Mouse (Mus musculus): ENCODE measurements around the gene Gm29133. TPM values are rescaled to one million over a fixed set of nuclear protein-coding genes. Genes with fewer than 3 reads are reported as not detected.

Gm29133 gene
- polyA plus RNA-seq, 1 experiment from 2014 or later = not detected

GRCm38 (mm10) chr3:75823934-75824333 lies 75.9 kb downstream of the Gm29133 start:
- WGBS = 73% methylated on average over 1 of the region's 1 CpGs
- Histone ChIP-seq H3K27me3 (replicated peaks) (no peaks in the 10 kb centered on the region), H3K4me2 (replicated peaks) (no peak overlapping the region), H3K9ac (no peak overlapping the region), H3K36me3 (no peaks in the 10 kb centered on the region), H3K4me1 (replicated peaks) (no peaks in the 10 kb centered on the region), H3K4me3 (replicated peaks) (no peak overlapping the region), H3K27ac (no peak overlapping the region), H3K9me3 (no peaks in the 10 kb centered on the region)
- no peak for ATAC-seq

- no peak overlapping the region for H3K27ac ChIP-seq
- H3K4me3 ChIP-seq (replicated peaks) = no peak overlapping the region
- H3K4me2 ChIP-seq (replicated peaks) = no peak overlapping the region
- no peaks in the 10 kb centered on the region for H3K4me1 ChIP-seq (replicated peaks)
- no peak overlapping the region for H3K9ac ChIP-seq
- H3K36me3 ChIP-seq = no peaks in the 10 kb centered on the region
- H3K27me3 ChIP-seq (replicated peaks) = no peaks in the 10 kb centered on the region
- H3K9me3 ChIP-seq = no peaks in the 10 kb centered on the region
- WGBS = 54% methylated on average over 1 of the region's 1 CpGs
- no peak for ATAC-seq
Observed at GRCm38 (mm10) chr3:75824458-75824857, 76.5 kb downstream of the Gm29133 start.

- Histone ChIP-seq H3K4me3 (replicated peaks) (no peak overlapping the region), H3K36me3 (no peaks in the 10 kb centered on the region), H3K9ac (no peak overlapping the region), H3K4me2 (replicated peaks) (no peak overlapping the region), H3K4me1 (replicated peaks) (no peaks in the 10 kb centered on the region), H3K27ac (no peak overlapping the region), H3K9me3 (no peaks in the 10 kb centered on the region), H3K27me3 (replicated peaks) (no peaks in the 10 kb centered on the region)
- 86% methylated on average over 2 of the region's 2 CpGs for WGBS
- ATAC-seq = no peak
Observed at GRCm38 (mm10) chr3:75834827-75835226, 86.8 kb downstream of the Gm29133 start.

DNA sequence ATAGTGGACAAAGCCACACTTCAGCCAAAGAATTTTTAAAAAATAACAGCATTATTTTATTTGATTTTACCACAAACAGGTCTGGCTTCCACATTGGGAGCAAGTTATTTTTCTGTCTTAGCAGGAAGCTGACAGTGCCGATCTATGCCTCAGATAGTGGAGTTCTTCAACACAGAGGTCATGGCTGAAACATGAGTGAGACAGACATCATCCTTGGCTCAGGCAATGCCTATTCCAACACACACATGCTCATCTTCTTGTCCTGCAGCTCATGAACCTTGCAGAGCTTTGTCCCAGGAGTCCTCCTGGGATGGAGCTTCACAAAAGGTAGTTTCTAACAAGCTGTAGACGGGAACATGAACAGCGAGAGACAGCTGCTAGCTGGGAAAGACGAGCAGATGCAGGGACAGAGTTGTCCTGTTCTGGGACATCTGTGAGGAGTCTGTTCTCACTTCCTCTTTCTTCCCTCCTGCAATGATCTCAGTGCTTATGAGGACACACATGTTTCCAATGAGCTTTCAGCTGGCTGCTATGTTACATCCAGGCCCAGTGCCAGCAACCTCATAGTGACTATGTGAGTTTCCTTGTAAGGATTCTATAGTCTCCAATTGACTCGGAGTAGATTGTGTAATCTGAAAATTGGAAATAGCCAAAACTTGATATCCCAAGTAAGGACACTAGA lies 87.4 kb downstream of the Gm29133 start:
- Histone ChIP-seq H3K4me3 (replicated peaks) (no peak overlapping the region), H3K4me1 (replicated peaks) (no peaks in the 10 kb centered on the region), H3K27ac (no peak overlapping the region), H3K4me2 (replicated peaks) (no peak overlapping the region), H3K27me3 (replicated peaks) (no peaks in the 10 kb centered on the region), H3K9ac (no peak overlapping the region), H3K36me3 (no peaks in the 10 kb centered on the region), H3K9me3 (no peaks in the 10 kb centered on the region)
- 50% methylated on average over 5 of the region's 5 CpGs for WGBS
- ATAC-seq = peak; percentile 59; the same call in 1 of the 2 replicates

Other genes starting within 250 kb of the Gm29133 start
- gene Pdcd10, start 191.3 kb upstream of the Gm29133 start, polyA plus RNA-seq (2015; fragmentation: Nextera tagmentation; extraction: Ambion mirVana) = 78.5 and 93.0 TPM in 2 replicates
- gene Serpini1, start 190.7 kb upstream of the Gm29133 start, polyA plus RNA-seq (2015; fragmentation: Nextera tagmentation; extraction: Ambion mirVana) = 32.4 and 34.7 TPM in 2 replicates
- gene Golim4, start 208.8 kb downstream of the Gm29133 start, polyA plus RNA-seq (2015; fragmentation: Nextera tagmentation; extraction: Ambion mirVana) = 43.7 and 45.7 TPM in 2 replicates

All from intestine, embryonic 15.5 days (tissue).